Mouse (Mus musculus) embryo, embryonic 11 days (tissue): ENCODE measurements around the gene Obox7.
"Not testable (repeated sequence)": the region's sequence is repeated elsewhere in the genome, so short reads cannot be mapped to it uniquely, and the experiment has no call there.

Experiments
- DNase-seq: peaks from one replicate; pipeline ENCODE4 v3.0.0-alpha.2; 2015

Gene Obox7

GRCm38 (mm10) chr7:14659196-14659595, at the start of gene Obox7:
TSS of gene Obox7 (plus strand) at chr7:14659496.
- not testable (repeated sequence) for DNase-seq

- DNase-seq, result peak; percentile 29
These were observed 36.4 kb upstream of the Obox7 start for GRCm38 (mm10) chr7:14622556-14623542.
